Mouse (Mus musculus) layer of hippocampus, adult 8-10 months (tissue): Measurements from ENCODE around the gene Olfr223. TPM values are rescaled to one million over a fixed set of nuclear protein-coding genes. Genes with fewer than 3 reads are reported as not detected.
A peak's percentile ranks its signal among the peaks of the same experiment; 100 is the strongest.
"Not testable (repeated sequence)": the region's sequence is repeated elsewhere in the genome, so short reads cannot be mapped to it uniquely, and the experiment has no call there.

Experiments used
- DNase-seq, 2 experiments: peaks; one replicate each; pipeline ENCODE4 v3.0.0; 2022; ENCODE audit warnings: low spot score in 2 of 2
- total RNA-seq, 4 experiments: library from RNA; stranded (reverse); gene quantifications; 2 replicates each; pipeline ENCODE4 v1.2.4; 2022

The Olfr223 gene
- not detected for total RNA-seq

GRCm38 (mm10) chr11:59593189-59593588 is at the start of gene Olfr223:
Olfr223 (minus strand) TSS chr11:59593289.
- no peak for DNase-seq

- no peak for DNase-seq
These were observed 49.3 kb upstream of the Olfr223 start for GRCm38 (mm10) chr11:59642420-59642819.

GRCm38 (mm10) chr11:59641227-59641626 is 48.1 kb upstream of the Olfr223 start:
- DNase-seq = no peak

- no peak for DNase-seq
These were observed 47.0 kb upstream of the Olfr223 start for GRCm38 (mm10) chr11:59639957-59640643.

- DNase-seq = no peak
These were observed 43.8 kb upstream of the Olfr223 start for GRCm38 (mm10) chr11:59636695-59637414.

GRCm38 (mm10) chr11:59635821-59636694 is 43.0 kb upstream of the Olfr223 start:
- DNase-seq = no peak

GRCm38 (mm10) chr11:59635251-59635795 is 42.2 kb upstream of the Olfr223 start:
- no peak for DNase-seq

GRCm38 (mm10) chr11:59634001-59634660 is 41.0 kb upstream of the Olfr223 start:
- DNase-seq = no peak

GRCm38 (mm10) chr11:59633037-59633436 is 39.9 kb upstream of the Olfr223 start:
- peak; percentile 15 to 38 for DNase-seq

- no peak for DNase-seq
These were observed 38.9 kb upstream of the Olfr223 start for GRCm38 (mm10) chr11:59631980-59632379.

- DNase-seq = no peak
These were observed 36.8 kb upstream of the Olfr223 start for GRCm38 (mm10) chr11:59629871-59630270.

GRCm38 (mm10) chr11:59628177-59628576 is 35.1 kb upstream of the Olfr223 start:
- DNase-seq = no peak

- DNase-seq = no peak
These were observed 33.1 kb upstream of the Olfr223 start for GRCm38 (mm10) chr11:59626192-59626591.

- DNase-seq = peak; percentile 46 to 66
These were observed 31.0 kb upstream of the Olfr223 start for GRCm38 (mm10) chr11:59624017-59624630.

GRCm38 (mm10) chr11:59622214-59622613 is 29.1 kb upstream of the Olfr223 start:
- DNase-seq = no peak

GRCm38 (mm10) chr11:59616986-59617385 is 23.9 kb upstream of the Olfr223 start:
- DNase-seq = not testable (repeated sequence)

- DNase-seq = peak in 1 of 2 experiments; percentile 39
These were observed 21.0 kb upstream of the Olfr223 start for GRCm38 (mm10) chr11:59614120-59614519.

- DNase-seq = no peak
These were observed 18.6 kb upstream of the Olfr223 start for GRCm38 (mm10) chr11:59611646-59612045.

- DNase-seq = no peak
These were observed 9.2 kb upstream of the Olfr223 start for GRCm38 (mm10) chr11:59602287-59602686.

GRCm38 (mm10) chr11:59600872-59601271 is 7.8 kb upstream of the Olfr223 start:
- DNase-seq = no peak

GRCm38 (mm10) chr11:59599211-59599610 is 6.1 kb upstream of the Olfr223 start:
- no peak for DNase-seq
